Mouse (Mus musculus): ENCODE measurements around the gene Tmem211. TPM values are rescaled to one million over a fixed set of nuclear protein-coding genes. Genes with fewer than 3 reads are reported as not detected.

Tmem211 gene
- total and polyA plus RNA-seq, 3 experiments, result not detected

GRCm38 (mm10) chr5:113219876-113220275 lies 6.8 kb upstream of the Tmem211 start:
- peaks cover 10% of the 10 kb centered on the region for H3K9me3 ChIP-seq (replicated peaks; ENCODE audit: low read length)

GRCm38 (mm10) chr5:113220383-113221146 lies 6.1 kb upstream of the Tmem211 start:
- in situ Hi-C loops (cut with MboI; ENCODE audit: low pct_ligation_motif_present, low pct_unique_long_range_greater_than_20kb, low sequenced_read_pairs) (no loop called here), dilution Hi-C loops (cut with MboI; ENCODE audit: extremely low pct_ligation_motif_present, extremely low pct_unique_long_range_greater_than_20kb, low sequenced_read_pairs) (no loop called here)
- Histone ChIP-seq H3K27ac (ENCODE audit: insufficient read depth, low read depth) (no peak overlapping the region), H3K9me3 (replicated peaks; ENCODE audit: low read length) (peaks cover 10% of the 10 kb centered on the region), H3K4me2 (ENCODE audit: insufficient read depth, low read depth, poor library complexity, severe bottlenecking) (no peak overlapping the region), H3K36me3 (replicated peaks in 1 of 2; ENCODE audit: control insufficient read depth in 1 of 2, insufficient read depth in 1 of 2, low read length in 1 of 2) (no peaks in the 10 kb centered on the region), H3K4me3 (replicated peaks in 1 of 3; ENCODE audit: low read depth in 2 of 3, low read length in 2 of 3, poor library complexity in 1 of 3) (no peak overlapping the region), H3K4me1 (ENCODE audit: control insufficient read depth in 1 of 2, insufficient read depth in 2 of 2) (no peaks in the 10 kb centered on the region), H3K9ac (ENCODE audit: insufficient read depth, low read depth) (no peak overlapping the region), H3K79me2 (replicated peaks; ENCODE audit: control insufficient read depth, extremely low read depth, insufficient read depth, poor library complexity, severe bottlenecking) (no peaks in the 10 kb centered on the region), H3K27me3 (replicated peaks) (peaks cover 15% of the 10 kb centered on the region)
- DNase-seq (ENCODE audit: extremely low read depth), result no peak
- TF ChIP-seq UBTF (IDR thresholded peaks at IDR 0.05; ENCODE audit: low read depth, low read length) (no peak), MAX (IDR thresholded peaks at IDR 0.05; ENCODE audit: low read length) (no peak), CTCF (conservative IDR thresholded peaks at IDR 0.05 in 1 of 2, IDR thresholded peaks at IDR 0.05 in 1 of 2; ENCODE audit: low read depth in 2 of 2, low read length in 2 of 2) (no peak), NRF1 (IDR thresholded peaks at IDR 0.05; ENCODE audit: low read depth, low read length) (no peak), POLR2AphosphoS2 (IDR thresholded peaks at IDR 0.05; ENCODE audit: low read depth, low read length) (no peak), MXI1 (IDR thresholded peaks at IDR 0.05; ENCODE audit: low read depth, low read length) (no peak), GABPA (IDR thresholded peaks at IDR 0.05; ENCODE audit: insufficient replicate concordance, low read depth, low read length) (no peak), ZKSCAN1 (IDR thresholded peaks at IDR 0.05; ENCODE audit: borderline replicate concordance, low read depth, low read length) (no peak), ZNF384 (IDR thresholded peaks at IDR 0.05; ENCODE audit: low read depth, low read length) (no peak), ZC3H11A (IDR thresholded peaks at IDR 0.05; ENCODE audit: low read depth, low read length) (no peak), JUN (IDR thresholded peaks at IDR 0.05; ENCODE audit: insufficient read depth, low read depth, low read length) (no peak), TBP (conservative IDR thresholded peaks at IDR 0.05; ENCODE audit: low read depth, low read length) (no peak), MAZ (IDR thresholded peaks at IDR 0.05; ENCODE audit: low read depth, low read length) (no peak)

More at GRCm38 (mm10) chr5:113219876-113220275, 6.8 kb upstream of the Tmem211 start:
- in situ Hi-C loops (cut with MboI; ENCODE audit: low pct_ligation_motif_present, low pct_unique_long_range_greater_than_20kb, low sequenced_read_pairs), result no loop called here
- DNase-seq (ENCODE audit: extremely low read depth), result no peak
- no peak overlapping the region for H3K9ac ChIP-seq (ENCODE audit: insufficient read depth, low read depth)
- dilution Hi-C loops (cut with MboI; ENCODE audit: extremely low pct_ligation_motif_present, extremely low pct_unique_long_range_greater_than_20kb, low sequenced_read_pairs), result no loop called here
- TF ChIP-seq MAZ (IDR thresholded peaks at IDR 0.05; ENCODE audit: low read depth, low read length) (no peak), TCF12 (IDR thresholded peaks at IDR 0.05; ENCODE audit: low read depth, low read length) (no peak), MEF2A (IDR thresholded peaks at IDR 0.05; ENCODE audit: borderline replicate concordance, low read depth, low read length) (no peak), BHLHE40 (IDR thresholded peaks at IDR 0.05; ENCODE audit: low read depth, low read length) (no peak), USF2 (conservative IDR thresholded peaks at IDR 0.05; ENCODE audit: low read depth, low read length) (no peak), EP300 (IDR thresholded peaks at IDR 0.05; ENCODE audit: low read length) (no peak), KAT2A (IDR thresholded peaks at IDR 0.05; ENCODE audit: insufficient replicate concordance, low read length) (no peak), JUND (conservative IDR thresholded peaks at IDR 0.05; ENCODE audit: low read depth, low read length) (no peak), IRF4 (IDR thresholded peaks at IDR 0.05; ENCODE audit: low read depth, low read length) (no peak), SIN3A (IDR thresholded peaks at IDR 0.05; ENCODE audit: low read length) (no peak), PAX5 (IDR thresholded peaks at IDR 0.05; ENCODE audit: low read length) (no peak), MAX (IDR thresholded peaks at IDR 0.05; ENCODE audit: low read length) (no peak), MYC (IDR thresholded peaks at IDR 0.05; ENCODE audit: low read depth, low read length) (no peak)
- no peak overlapping the region for H3K4me2 ChIP-seq (ENCODE audit: insufficient read depth, low read depth, poor library complexity, severe bottlenecking)
- H3K36me3 ChIP-seq (replicated peaks in 1 of 2; ENCODE audit: control insufficient read depth in 1 of 2, insufficient read depth in 1 of 2, low read length in 1 of 2), result no peaks in the 10 kb centered on the region
- no peaks in the 10 kb centered on the region for H3K79me2 ChIP-seq (replicated peaks; ENCODE audit: control insufficient read depth, extremely low read depth, insufficient read depth, poor library complexity, severe bottlenecking)
- no peak overlapping the region for H3K27ac ChIP-seq (ENCODE audit: insufficient read depth, low read depth)
- peaks cover 21% of the 10 kb centered on the region for H3K27me3 ChIP-seq (replicated peaks)
- no peaks in the 10 kb centered on the region for H3K4me1 ChIP-seq (ENCODE audit: control insufficient read depth in 1 of 2, insufficient read depth in 2 of 2)
- no peak overlapping the region for H3K4me3 ChIP-seq (replicated peaks in 1 of 3; ENCODE audit: low read depth in 2 of 3, low read length in 2 of 3, poor library complexity in 1 of 3)
